ENCODE assay signal across 8 mouse cellular contexts in the genomic region with DNA sequence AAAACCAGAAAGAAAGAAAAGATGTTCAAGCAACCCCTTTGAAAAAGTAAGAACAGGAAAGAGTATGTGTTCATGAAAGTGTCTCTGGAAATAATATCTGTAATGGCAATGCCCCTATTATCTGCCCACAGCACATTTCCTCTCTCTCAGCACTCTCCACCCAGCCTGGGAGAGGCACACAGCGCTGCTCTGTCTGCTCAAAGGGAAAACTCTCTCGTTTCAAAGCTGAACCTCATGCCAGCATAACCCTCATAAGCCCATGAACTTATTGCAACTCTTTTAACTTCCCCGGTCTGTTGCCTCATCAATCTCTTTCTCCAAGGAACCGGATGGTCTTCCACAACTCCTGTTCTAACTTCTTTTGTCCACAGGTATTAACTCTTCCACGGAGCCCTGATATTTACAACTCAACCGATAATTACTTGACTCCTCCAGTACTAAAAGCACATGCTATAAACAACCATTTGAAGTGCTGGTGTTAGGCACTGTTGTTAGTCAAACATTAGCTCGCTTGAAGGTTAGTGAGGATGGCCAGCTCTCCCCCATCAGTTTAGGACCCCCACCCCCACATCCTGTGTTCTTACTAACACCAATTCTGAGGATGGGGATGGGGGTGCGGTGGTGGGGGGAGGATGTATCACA. TPM values are rescaled to one million over a fixed set of nuclear protein-coding genes. Genes with fewer than 3 reads are reported as not detected.
DNase-seq lines count a peak whose midpoint lies in the region; ATAC-seq and TF ChIP-seq lines count a peak whose summit lies in the region.
"Had no signal": no experiment of that assay in that cellular context is flagged by ENCODE, and none has a peak within 500 bp of the region (broad histone marks: within the 10 kb centered on the region; RNA-seq: fewer than 3 reads in every experiment).

No protein-coding gene starts in this region.

- peak; percentile 18 for DNase-seq in neural tube, embryonic 11.5 days (ENCODE audit: low spot score)
- DNase-seq in neural tube, embryonic 10.5 days (ENCODE audit: extremely low spot score, low spot score): no peak
- DNase-seq in forebrain, postnatal 0 days: no peak
- no peak for DNase-seq in MN1 (ENCODE audit: low spot score)
- no peak for DNase-seq in cerebellum, postnatal 36 days
- DNase-seq in urinary bladder, postnatal 36 days (ENCODE audit: low spot score in 2 of 2): no peak

- no peaks in the 10 kb centered on the region for H3K9me3 ChIP-seq in neural tube, embryonic 11.5 days (ENCODE audit: control insufficient read depth, low read length)
- no peaks in the 10 kb centered on the region for H3K9me3 ChIP-seq in forebrain, postnatal 0 days (ENCODE audit: low read length)
- H3K9me3 ChIP-seq in liver, embryonic 16.5 days (replicated peaks; ENCODE audit: control insufficient read depth, low read length): no peaks in the 10 kb centered on the region

- no peak overlapping the region for H3K4me3 ChIP-seq in neural tube, embryonic 11.5 days (ENCODE audit: low read depth, low read length)
- H3K4me3 ChIP-seq in forebrain, postnatal 0 days (ENCODE audit: low read depth, low read length): no peak overlapping the region
- peak overlapping the region; percentile 39 for H3K4me3 ChIP-seq in liver, embryonic 16.5 days (ENCODE audit: low read depth, low read length)
- H3K4me3 ChIP-seq: myocyte had no signal

- TF ChIP-seq CTCF in forebrain, postnatal 0 days (IDR thresholded peaks at IDR 0.05; ENCODE audit: low read depth): no peak

- no peak overlapping the region for H3K4me2 ChIP-seq in neural tube, embryonic 11.5 days (ENCODE audit: low read depth)
- H3K4me2 ChIP-seq in forebrain, postnatal 0 days (ENCODE audit: low read depth): no peak overlapping the region
- H3K4me2 ChIP-seq in liver, embryonic 16.5 days (ENCODE audit: low read depth, low read length): peak overlapping the region; percentile 63

- peaks cover 18% of the 10 kb centered on the region for H3K4me1 ChIP-seq in neural tube, embryonic 11.5 days (ENCODE audit: control insufficient read depth, insufficient read depth, low read length)
- H3K4me1 ChIP-seq in forebrain, postnatal 0 days (ENCODE audit: insufficient read depth): no peaks in the 10 kb centered on the region
- peaks cover 55% of the 10 kb centered on the region for H3K4me1 ChIP-seq in liver, embryonic 16.5 days (ENCODE audit: control insufficient read depth, low read depth, low read length)

- H3K9ac ChIP-seq in neural tube, embryonic 11.5 days (ENCODE audit: low read length): no peak overlapping the region
- H3K9ac ChIP-seq in forebrain, postnatal 0 days: no peak overlapping the region
- H3K9ac ChIP-seq in liver, embryonic 16.5 days (ENCODE audit: low read depth, low read length): peak overlapping the region; percentile 67

- H3K27ac ChIP-seq in neural tube, embryonic 11.5 days (ENCODE audit: low read depth, low read length): no peak overlapping the region
- H3K27ac ChIP-seq in forebrain, postnatal 0 days (ENCODE audit: low read depth, low read length): peak overlapping the region; percentile 4; the same call in 1 of the 2 replicates
- peak overlapping the region; percentile 97 for H3K27ac ChIP-seq in liver, embryonic 16.5 days (ENCODE audit: low read length)

- WGBS in neural tube, embryonic 11.5 days: under 1% methylated on average over 8 of the region's 8 CpGs
- 21% methylated on average over 8 of the region's 8 CpGs for WGBS in forebrain, postnatal 0 days
- 6% methylated on average over 8 of the region's 8 CpGs for WGBS in liver, embryonic 16.5 days (ENCODE audit: insufficient replicate concordance)

- peak; percentile 55; the same call in 1 of the 2 replicates for ATAC-seq in neural tube, embryonic 11.5 days (ENCODE audit: insufficient read depth, low FRiP score, low TSS enrichment)
- ATAC-seq in forebrain, postnatal 0 days: no peak
- peak; percentile 85 for ATAC-seq in liver, embryonic 16.5 days (ENCODE audit: low read depth)

- no peaks in the 10 kb centered on the region for H3K27me3 ChIP-seq in neural tube, embryonic 11.5 days (ENCODE audit: control insufficient read depth, insufficient read depth, low read length)
- H3K27me3 ChIP-seq in forebrain, postnatal 0 days (ENCODE audit: insufficient read depth, low read length): no peaks in the 10 kb centered on the region
- no peaks in the 10 kb centered on the region for H3K27me3 ChIP-seq in liver, embryonic 16.5 days (ENCODE audit: control insufficient read depth, insufficient read depth, low read depth, low read length)

- no peaks in the 10 kb centered on the region for H3K36me3 ChIP-seq in neural tube, embryonic 11.5 days (ENCODE audit: control insufficient read depth, insufficient read depth, low read length)
- no peaks in the 10 kb centered on the region for H3K36me3 ChIP-seq in forebrain, postnatal 0 days (ENCODE audit: insufficient read depth)
- H3K36me3 ChIP-seq in liver, embryonic 16.5 days (ENCODE audit: control insufficient read depth, insufficient read depth): peaks cover 23% of the 10 kb centered on the region

RNA-seq across cellular contexts. Expression of a gene that starts 23.7 kb away (rescaled TPM):
- polyA plus RNA-seq in neural tube, embryonic 11.5 days (2014; fragmentation: Nextera tagmentation; extraction: Ambion mirVana): 20.1 and 21.6 TPM in 2 replicates
- total RNA-seq in forebrain, postnatal 0 days (2014; rRNA removed): 11.5 and 12.5 TPM in 2 replicates
- polyA plus RNA-seq in forebrain, postnatal 0 days (2015; fragmentation: Nextera tagmentation; extraction: Ambion mirVana): 12.5 and 16.2 TPM in 2 replicates
- 50.3 and 51.8 TPM in 2 replicates for polyA plus RNA-seq in liver, embryonic 16.5 days (2015; fragmentation: Nextera tagmentation; extraction: Ambion mirVana)

RNA-seq across cellular contexts. Expression of a gene that starts 26.5 kb away (rescaled TPM):
- polyA plus RNA-seq in neural tube, embryonic 11.5 days (2014; fragmentation: Nextera tagmentation; extraction: Ambion mirVana): 23.6 and 27.7 TPM in 2 replicates
- 21.4 and 22.5 TPM in 2 replicates for total RNA-seq in forebrain, postnatal 0 days (2014; rRNA removed)
- 30.9 and 36.9 TPM in 2 replicates for polyA plus RNA-seq in forebrain, postnatal 0 days (2015; fragmentation: Nextera tagmentation; extraction: Ambion mirVana)
- 17.9 and 19.1 TPM in 2 replicates for polyA plus RNA-seq in liver, embryonic 16.5 days (2015; fragmentation: Nextera tagmentation; extraction: Ambion mirVana)

RNA-seq across cellular contexts. Expression of a gene that starts 26.6 kb away (rescaled TPM):
- polyA plus RNA-seq in neural tube, embryonic 11.5 days (2014; fragmentation: Nextera tagmentation; extraction: Ambion mirVana): 36.1 and 38.2 TPM in 2 replicates
- total RNA-seq in forebrain, postnatal 0 days (2014; rRNA removed): 9.2 and 10.5 TPM in 2 replicates
- 4.2 and 8.1 TPM in 2 replicates for polyA plus RNA-seq in forebrain, postnatal 0 days (2015; fragmentation: Nextera tagmentation; extraction: Ambion mirVana)
- polyA plus RNA-seq in liver, embryonic 16.5 days (2015; fragmentation: Nextera tagmentation; extraction: Ambion mirVana): 6.0 and 6.6 TPM in 2 replicates
